Mouse (Mus musculus): Measurements from ENCODE around the gene Ccr8.

Ccr8 gene

GRCm38 (mm10) chr9:120091696-120092238 is at the start of gene Ccr8:
Gene Ccr8, plus strand, starts transcription at chr9:120092114.
- no peak for DNase-seq (ENCODE audit: low spot score)

- no peak for DNase-seq (ENCODE audit: low spot score)
These were observed 48.8 kb upstream of the Ccr8 start for GRCm38 (mm10) chr9:120043115-120043514.

DNA sequence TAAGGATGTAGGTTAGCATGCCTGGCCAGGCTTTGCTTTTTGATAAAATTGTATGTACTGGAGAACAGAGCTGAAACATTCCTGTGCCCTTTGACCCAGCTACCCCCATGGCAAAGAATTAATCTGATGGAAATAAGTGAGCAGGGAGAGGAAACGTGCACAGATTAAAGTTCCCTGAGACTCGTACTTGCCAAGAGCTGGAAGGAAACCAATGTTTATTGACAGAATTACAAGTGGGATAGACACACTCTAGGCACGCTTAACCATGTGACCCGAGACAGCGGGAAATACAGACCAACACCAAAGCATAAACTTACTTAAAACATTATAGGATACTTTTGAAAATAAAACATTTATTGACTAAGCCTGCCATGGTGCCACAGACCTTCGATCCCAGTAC is 43.4 kb upstream of the Ccr8 start:
- DNase-seq (ENCODE audit: low spot score) = no peak

- DNase-seq (ENCODE audit: low spot score) = no peak
These were observed 42.5 kb upstream of the Ccr8 start for GRCm38 (mm10) chr9:120049407-120049806.

GRCm38 (mm10) chr9:120054545-120055277 is 37.2 kb upstream of the Ccr8 start:
- no peak for DNase-seq (ENCODE audit: low spot score)

DNA sequence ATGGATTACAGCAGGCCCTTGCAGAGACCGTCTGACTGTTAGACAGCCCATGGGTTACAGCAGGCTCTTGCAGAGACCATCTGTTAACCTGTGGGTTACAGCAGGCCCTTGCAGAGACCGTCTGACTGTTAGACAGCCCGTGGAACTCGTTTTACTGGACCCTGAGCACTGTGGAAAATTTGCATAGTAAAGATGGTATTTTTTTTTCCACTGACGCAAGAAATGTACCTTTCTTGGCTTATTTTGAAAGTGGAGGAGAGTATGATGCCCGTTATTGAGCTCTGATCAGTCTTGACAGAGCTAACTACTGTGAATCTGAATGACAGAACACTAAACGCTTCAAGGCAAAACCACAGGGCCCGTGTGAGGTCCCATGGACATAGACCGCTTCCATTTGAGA is 35.7 kb upstream of the Ccr8 start:
- DNase-seq (ENCODE audit: low spot score) = no peak

- DNase-seq (ENCODE audit: low spot score) = no peak
These were observed 33.2 kb upstream of the Ccr8 start for GRCm38 (mm10) chr9:120058730-120059129.

DNA sequence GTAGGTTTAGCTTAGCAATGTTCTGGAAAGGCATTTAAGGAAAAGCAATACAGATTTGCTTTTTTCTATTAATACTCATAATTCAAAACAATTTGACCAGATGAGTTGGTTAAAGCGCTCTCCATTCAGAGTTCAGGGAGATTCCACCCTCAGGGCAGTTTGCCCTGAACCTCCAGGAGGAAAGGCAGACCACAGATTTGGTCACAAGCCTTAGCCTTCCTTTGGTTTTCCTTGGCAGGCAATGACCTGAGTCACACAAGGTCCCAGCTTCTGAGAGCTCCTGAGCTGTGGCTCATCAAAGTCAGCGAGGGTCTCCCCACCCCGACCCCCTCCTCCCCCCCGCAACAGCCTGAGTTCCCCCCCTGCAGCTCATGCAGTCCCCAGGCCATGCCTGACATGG is 27.6 kb upstream of the Ccr8 start:
- no peak for DNase-seq (ENCODE audit: low spot score)

DNA sequence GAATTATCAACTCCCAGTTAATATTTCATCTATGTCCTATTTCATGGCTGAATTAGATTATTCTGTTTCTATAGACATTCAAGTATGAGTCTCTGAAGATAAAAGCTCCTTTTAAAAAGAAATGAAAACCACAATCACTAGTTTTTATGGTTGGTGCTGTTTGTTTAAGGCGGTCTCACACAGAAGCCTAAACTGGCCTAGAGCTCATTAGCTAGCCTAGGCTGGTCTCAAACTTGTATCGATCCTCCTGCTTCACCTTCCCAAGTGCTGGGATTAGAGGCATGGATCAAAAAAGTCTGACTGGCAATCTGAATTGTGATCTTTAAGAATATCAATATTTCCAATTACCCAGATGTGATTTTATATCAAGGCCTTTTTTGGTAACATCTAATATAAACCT is 24.3 kb upstream of the Ccr8 start:
- DNase-seq (ENCODE audit: low spot score) = no peak

- no peak for DNase-seq (ENCODE audit: low spot score)
These were observed 23.9 kb upstream of the Ccr8 start for GRCm38 (mm10) chr9:120068047-120068446.

- DNase-seq (ENCODE audit: low spot score) = no peak
These were observed 22.1 kb upstream of the Ccr8 start, which contains the start of gene Cx3cr1 for GRCm38 (mm10) chr9:120069779-120070178. Gene Cx3cr1, minus strand, starts transcription at chr9:120069879.

GRCm38 (mm10) chr9:120071251-120071650 is 20.7 kb upstream of the Ccr8 start:
- no peak for DNase-seq (ENCODE audit: low spot score)

DNA sequence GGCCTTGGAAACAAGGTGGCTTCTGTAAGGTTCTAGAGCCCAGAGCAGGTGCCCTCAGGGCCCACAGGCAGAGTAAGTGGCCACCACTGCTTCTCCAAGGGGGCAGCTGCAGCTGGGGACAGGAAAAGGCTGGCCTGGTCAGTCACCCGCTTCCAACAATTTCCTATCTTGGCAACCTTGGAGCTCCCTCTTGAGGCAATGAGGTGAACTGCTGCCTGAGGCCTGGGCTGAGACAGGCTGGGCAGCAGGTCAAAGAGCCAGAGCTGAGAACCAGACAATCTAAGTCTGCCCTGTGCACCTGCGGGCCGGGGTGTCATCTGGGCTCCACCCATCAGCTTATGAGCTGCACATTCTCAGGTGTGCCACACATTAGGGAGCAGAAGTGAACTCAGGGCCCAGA is 18.7 kb upstream of the Ccr8 start:
- peak; percentile 45 for DNase-seq (ENCODE audit: low spot score)

DNA sequence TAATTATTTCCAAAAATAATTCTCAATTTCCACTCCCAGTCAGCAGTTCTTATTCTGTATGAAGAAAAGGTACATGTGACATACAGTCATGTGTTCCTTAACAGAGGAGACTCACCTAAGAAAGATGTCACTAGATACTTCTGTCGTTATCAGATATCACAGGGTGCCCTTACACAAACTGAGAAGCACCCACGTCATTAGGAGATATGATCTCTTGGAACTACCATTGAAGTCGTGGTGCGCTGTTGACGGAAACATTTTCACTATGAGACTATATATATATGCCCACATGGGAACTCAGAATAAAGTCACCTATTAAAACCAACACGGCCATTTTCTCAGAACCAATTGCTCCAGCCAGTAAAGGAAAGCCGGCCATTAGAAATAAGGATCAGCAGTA is 17.4 kb upstream of the Ccr8 start:
- DNase-seq (ENCODE audit: low spot score) = no peak

DNA sequence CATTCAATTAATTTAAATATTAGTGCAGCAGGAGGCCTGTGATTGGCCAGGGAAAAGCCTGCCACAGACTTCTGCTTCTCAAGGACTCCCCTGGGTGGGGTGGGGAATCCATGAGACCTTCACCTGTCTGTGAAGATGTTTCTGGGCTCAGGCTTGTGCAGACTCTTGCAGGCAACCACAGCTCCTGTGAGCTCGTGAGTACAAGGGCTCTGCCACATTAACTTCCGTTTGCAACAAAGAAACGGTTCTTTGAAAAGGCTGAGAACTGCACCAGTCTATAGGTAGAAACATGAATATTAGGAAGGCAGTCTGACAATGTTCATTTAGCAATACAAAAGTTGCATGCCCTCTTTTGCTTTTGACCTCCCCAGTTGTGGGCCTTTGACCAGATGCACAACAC is 13.7 kb upstream of the Ccr8 start:
- DNase-seq (ENCODE audit: low spot score) = no peak

DNA sequence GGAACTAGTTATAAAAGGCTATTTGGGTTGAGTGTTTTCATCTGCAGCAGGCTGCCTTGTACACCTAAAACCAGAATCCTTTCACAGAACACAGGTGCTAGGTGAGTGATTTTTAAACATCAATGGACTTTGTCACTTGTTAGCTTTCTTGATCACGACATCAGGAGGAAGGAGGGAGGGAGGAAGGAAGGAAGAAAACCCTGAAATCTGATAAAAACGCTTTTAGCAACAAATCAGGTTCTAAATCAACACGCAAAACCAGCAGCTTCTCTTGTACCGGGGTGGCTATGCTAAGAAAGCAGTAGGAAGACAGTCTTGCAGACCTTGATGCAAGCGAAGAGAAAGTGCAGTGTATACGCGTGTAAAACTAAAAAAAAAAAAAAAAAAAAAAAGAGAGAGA is 12.0 kb upstream of the Ccr8 start:
- DNase-seq (ENCODE audit: low spot score) = no peak

DNA sequence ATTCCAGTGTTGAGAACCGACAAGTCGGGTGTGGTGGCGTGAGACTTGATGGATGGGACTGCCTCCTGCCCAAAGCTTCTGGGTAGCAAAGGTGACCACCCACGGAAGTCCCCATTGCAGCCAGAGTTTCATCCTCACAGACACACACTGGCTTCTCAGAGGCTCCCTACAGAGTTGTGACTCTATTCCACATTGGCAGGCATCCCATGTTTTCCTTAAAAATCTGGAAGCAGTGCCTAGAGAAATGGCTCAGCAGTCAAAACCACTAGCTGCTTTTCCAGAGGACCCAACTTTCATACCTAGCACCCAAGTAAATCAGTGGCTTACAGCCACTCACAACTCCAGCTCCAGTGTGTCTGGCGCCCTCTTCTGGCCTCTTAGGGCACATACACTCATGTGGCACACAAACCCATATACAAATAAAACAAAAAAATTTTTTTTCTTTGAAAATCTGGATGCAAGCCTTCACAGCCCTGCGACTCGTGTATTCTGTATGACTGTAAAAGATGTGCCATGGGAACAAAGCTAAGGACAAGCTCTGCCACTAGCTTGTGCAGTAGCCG is 11.3 kb upstream of the Ccr8 start:
- no peak for DNase-seq (ENCODE audit: low spot score)

- DNase-seq (ENCODE audit: low spot score) = peak; percentile 15
These were observed 10.7 kb upstream of the Ccr8 start for GRCm38 (mm10) chr9:120081247-120081646.

DNA sequence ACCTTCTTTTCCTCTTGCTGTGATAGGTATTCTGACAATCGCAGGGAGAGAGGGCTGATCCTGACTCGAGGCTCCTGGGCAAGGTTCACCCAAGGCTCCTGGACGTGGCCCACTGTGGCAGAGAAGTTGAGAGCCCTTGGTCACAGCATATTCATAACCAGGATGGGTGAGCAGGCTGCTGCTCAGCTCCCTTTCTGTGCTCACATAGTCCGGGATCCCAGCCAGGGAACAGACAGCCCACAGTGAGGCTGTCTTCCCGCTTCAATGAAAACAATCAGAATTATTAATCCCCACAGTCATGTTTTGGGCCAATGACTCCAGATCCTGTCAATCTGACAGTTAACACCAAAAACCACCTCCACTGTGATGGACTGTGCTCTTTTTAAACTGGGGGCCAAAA is 9.9 kb upstream of the Ccr8 start:
- no peak for DNase-seq (ENCODE audit: low spot score)

GRCm38 (mm10) chr9:120082691-120083090 is 9.2 kb upstream of the Ccr8 start:
- DNase-seq (ENCODE audit: low spot score) = no peak

DNA sequence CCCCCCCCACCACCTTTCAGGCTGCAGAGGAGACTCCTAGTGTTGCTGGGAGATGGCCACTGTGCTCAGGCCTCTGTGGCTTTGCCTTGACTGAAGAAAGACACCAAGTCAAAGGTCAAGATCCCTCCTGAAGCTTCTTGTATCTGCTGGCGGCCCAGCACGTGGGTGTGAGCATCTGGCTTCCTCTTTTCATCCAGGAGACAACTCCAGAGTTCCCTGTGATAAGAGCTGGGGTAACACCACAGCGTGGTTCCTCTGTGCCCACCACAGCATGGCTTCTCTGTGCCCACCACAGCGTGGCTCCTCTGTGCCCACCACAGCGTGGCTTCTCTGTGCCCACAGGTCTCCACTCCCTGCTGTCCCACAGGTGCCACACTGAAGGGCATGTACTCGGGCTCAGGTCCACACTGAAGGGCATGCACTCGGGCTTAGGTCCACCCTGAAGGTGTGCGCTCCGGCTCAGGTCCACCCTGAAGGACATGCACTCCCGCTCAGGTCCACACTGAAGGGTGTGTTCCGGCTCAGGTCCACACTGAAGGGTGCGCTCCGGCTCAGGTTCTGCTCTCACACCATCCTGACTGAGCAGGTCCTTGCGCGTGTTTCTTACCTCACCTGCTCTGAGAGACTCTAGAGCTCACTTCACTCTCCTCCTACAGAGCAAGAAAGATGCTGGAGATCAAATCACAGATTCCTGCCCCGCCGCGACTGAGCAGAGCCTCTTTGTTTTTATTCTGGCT is 8.6 kb upstream of the Ccr8 start:
- no peak for DNase-seq (ENCODE audit: low spot score)

DNA sequence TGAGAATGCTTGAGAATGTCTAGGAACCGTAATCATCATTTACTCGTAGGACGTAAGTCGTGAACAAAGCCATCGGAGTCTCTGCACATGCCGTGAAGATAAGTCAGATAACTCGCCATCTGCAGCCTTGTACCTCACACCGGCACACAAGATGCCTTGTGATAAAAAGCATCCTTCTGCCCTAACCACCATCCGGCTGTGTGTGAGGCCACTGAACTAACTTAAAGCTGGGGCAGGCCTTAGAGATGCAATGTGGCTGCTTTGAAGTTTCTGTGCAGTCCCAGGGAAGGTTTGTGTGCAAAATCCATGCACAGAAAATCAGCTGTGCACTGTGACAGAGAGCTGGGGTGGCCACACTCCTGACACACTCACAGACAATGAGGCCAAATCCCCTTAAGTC is 7.5 kb upstream of the Ccr8 start:
- no peak for DNase-seq (ENCODE audit: low spot score)

DNA sequence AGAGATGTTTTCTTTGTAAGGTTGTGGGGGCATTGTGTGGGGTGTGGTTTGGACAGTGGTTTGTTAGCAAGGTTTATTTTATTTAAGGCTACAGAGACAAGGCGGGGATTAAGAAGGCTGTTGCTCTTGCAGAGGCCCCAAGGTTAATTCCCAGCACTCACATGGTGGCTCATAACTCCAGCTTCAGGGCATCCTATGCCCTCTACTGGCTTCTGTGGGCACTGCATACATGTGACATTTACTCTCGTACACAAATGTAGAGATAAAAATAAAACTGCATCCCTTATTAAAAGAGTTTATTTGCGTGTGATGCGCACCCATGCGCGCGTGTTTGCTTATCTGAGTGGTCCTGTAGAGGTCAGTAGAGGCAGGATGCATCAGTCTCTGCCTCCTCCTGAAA is 2.8 kb upstream of the Ccr8 start:
- DNase-seq (ENCODE audit: low spot score) = no peak

All from c-Kit-positive CD71-positive TER-119-positive erythroid progenitor cells, embryonic 14.5 days (primary cell).